Comparison of ENCODE assay signal across 8 mouse cellular contexts in the genomic region with DNA sequence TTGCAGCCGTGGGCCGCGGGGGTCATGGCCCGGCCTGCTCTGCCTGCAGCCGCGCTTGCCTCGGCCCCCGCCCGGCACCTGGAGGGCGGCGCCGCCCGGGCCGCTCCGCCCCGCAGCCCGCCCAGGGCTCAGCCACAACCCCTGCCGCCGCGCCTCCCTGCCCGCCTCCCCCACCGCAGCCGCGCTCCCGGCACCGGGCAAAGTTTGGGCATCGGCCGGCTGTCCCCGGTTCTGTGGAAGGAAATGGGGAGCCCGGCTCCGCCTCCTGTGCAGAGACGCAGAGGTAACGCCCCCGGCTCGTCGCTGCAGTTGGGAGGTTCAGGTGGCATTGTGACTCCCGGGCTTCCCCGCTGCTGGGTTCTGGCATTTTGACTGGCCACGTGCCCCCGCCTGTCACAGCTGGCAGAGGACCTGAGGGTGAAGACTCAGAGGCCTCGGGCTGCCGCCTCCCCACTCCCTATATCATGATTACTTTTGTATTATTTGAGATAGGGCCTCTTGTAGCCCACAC. TPM values are rescaled to one million over a fixed set of nuclear protein-coding genes. Genes with fewer than 3 reads are reported as not detected.
DNase-seq lines count a peak whose midpoint lies in the region; ATAC-seq and TF ChIP-seq lines count a peak whose summit lies in the region.

No protein-coding gene starts in this region.

- H3K27me3 ChIP-seq in cerebellum, adult 2 months (ENCODE audit: control insufficient read depth, insufficient read depth, low read length): no peaks in the 10 kb centered on the region
- H3K27me3 ChIP-seq in hindbrain, embryonic 15.5 days: 0 out of 2 replicates have a peak, but pooled peaks cover 4% of the 10 kb centered on the region
- H3K27me3 ChIP-seq in limb, embryonic 11.5 days (ENCODE audit: control insufficient read depth, insufficient read depth, low read length): peaks cover 13% of the 10 kb centered on the region; the same call in 1 of the 2 replicates
- H3K27me3 ChIP-seq in midbrain, embryonic 11.5 days (ENCODE audit: control insufficient read depth, insufficient read depth, low read length): peaks cover 25% of the 10 kb centered on the region

- no peaks in the 10 kb centered on the region for H3K4me1 ChIP-seq in cerebellum, adult 2 months (ENCODE audit: control insufficient read depth, insufficient read depth, low read length)
- peaks cover 3% of the 10 kb centered on the region; the same call in 1 of the 2 replicates for H3K4me1 ChIP-seq in bone marrow macrophage, adult 2 months (ENCODE audit: control insufficient read depth, insufficient read depth, low read length)
- peaks cover 18% of the 10 kb centered on the region for H3K4me1 ChIP-seq in hindbrain, embryonic 15.5 days (replicated peaks)
- peaks cover 10% of the 10 kb centered on the region for H3K4me1 ChIP-seq in limb, embryonic 11.5 days (ENCODE audit: control insufficient read depth, insufficient read depth, low read length)
- H3K4me1 ChIP-seq in midbrain, embryonic 11.5 days (ENCODE audit: control insufficient read depth, insufficient read depth, low read length): peaks cover 10% of the 10 kb centered on the region

- WGBS in cerebellum, adult 2 months: 2% methylated on average over 42 of the region's 42 CpGs
- under 1% methylated on average over 42 of the region's 42 CpGs for WGBS in hindbrain, embryonic 15.5 days
- under 1% methylated on average over 38 of the region's 42 CpGs for WGBS in limb, embryonic 11.5 days
- under 1% methylated on average over 30 of the region's 42 CpGs for WGBS in midbrain, embryonic 11.5 days

- no peaks in the 10 kb centered on the region for H3K9me3 ChIP-seq in hindbrain, embryonic 15.5 days
- H3K9me3 ChIP-seq in limb, embryonic 11.5 days (ENCODE audit: control insufficient read depth, low read length): no peaks in the 10 kb centered on the region
- H3K9me3 ChIP-seq in midbrain, embryonic 11.5 days (ENCODE audit: control insufficient read depth, low read length): no peaks in the 10 kb centered on the region

- H3K27ac ChIP-seq in cerebellum, adult 2 months (ENCODE audit: insufficient read depth, low read length): no peak overlapping the region
- no peak overlapping the region for H3K27ac ChIP-seq in bone marrow macrophage, adult 2 months (ENCODE audit: insufficient read depth, low read depth, low read length)
- H3K27ac ChIP-seq in hindbrain, embryonic 15.5 days (replicated peaks): no peak overlapping the region
- no peak overlapping the region for H3K27ac ChIP-seq in limb, embryonic 11.5 days (replicated peaks; ENCODE audit: low read depth, low read length)
- no peak overlapping the region for H3K27ac ChIP-seq in midbrain, embryonic 11.5 days (ENCODE audit: low read depth, low read length)

- TF ChIP-seq CTCF in cerebellum, adult 2 months (IDR thresholded peaks at IDR 0.05; ENCODE audit: borderline replicate concordance, insufficient read depth, low read depth, low read length): no peak
- TF ChIP-seq CTCF in bone marrow macrophage, adult 2 months (IDR thresholded peaks at IDR 0.05; ENCODE audit: low read depth, low read length): no peak

- DNase-seq in cerebellum, adult 2 months: peak; percentile 39 to 41
- DNase-seq in cerebellum, adult 9-11 months: no peak
- peak; percentile 56 for DNase-seq in gastrocnemius, adult 18-20 months (ENCODE audit: low spot score)
- peak; percentile 61 for DNase-seq in limb, embryonic 11.5 days (ENCODE audit: low spot score)
- no peak for DNase-seq in midbrain, embryonic 11.5 days (ENCODE audit: low spot score, missing footprints)
- DNase-seq in spleen, adult 18-20 months: peak; percentile 15 to 37

- H3K9ac ChIP-seq in hindbrain, embryonic 15.5 days: peak overlapping the region; percentile 61
- H3K9ac ChIP-seq in limb, embryonic 11.5 days (ENCODE audit: low read length): peak overlapping the region; percentile 61
- H3K9ac ChIP-seq in midbrain, embryonic 11.5 days (ENCODE audit: low read length): peak overlapping the region; percentile 64

- peak; percentile 29; the same call in 1 of the 2 replicates for ATAC-seq in hindbrain, embryonic 15.5 days (ENCODE audit: low FRiP score, low read depth)
- ATAC-seq in limb, embryonic 11.5 days (ENCODE audit: insufficient number of reproducible peaks, low FRiP score, low TSS enrichment, low read depth): 0 out of 2 replicates have a peak, but pooled peaks have one; percentile 23
- ATAC-seq in midbrain, embryonic 11.5 days (ENCODE audit: low FRiP score): peak; percentile 65

- no peaks in the 10 kb centered on the region for H3K36me3 ChIP-seq in hindbrain, embryonic 15.5 days
- no peaks in the 10 kb centered on the region for H3K36me3 ChIP-seq in limb, embryonic 11.5 days (ENCODE audit: control insufficient read depth, insufficient read depth, low read length)
- no peaks in the 10 kb centered on the region for H3K36me3 ChIP-seq in midbrain, embryonic 11.5 days (ENCODE audit: control insufficient read depth, insufficient read depth, low read length)

- H3K4me2 ChIP-seq in hindbrain, embryonic 15.5 days: peak overlapping the region; percentile 98
- peak overlapping the region; percentile 99 for H3K4me2 ChIP-seq in limb, embryonic 11.5 days (ENCODE audit: low read depth, severe bottlenecking)
- H3K4me2 ChIP-seq in midbrain, embryonic 11.5 days: peak overlapping the region; percentile 97

- H3K4me3 ChIP-seq in cerebellum, adult 2 months (replicated peaks; ENCODE audit: insufficient read depth, low read depth, low read length): peak overlapping the region; percentile 56
- peak overlapping the region; percentile 79 for H3K4me3 ChIP-seq in bone marrow macrophage, adult 2 months (ENCODE audit: insufficient read depth, low read length)
- peak overlapping the region; percentile 72 for H3K4me3 ChIP-seq in hindbrain, embryonic 15.5 days
- peak overlapping the region; percentile 64 for H3K4me3 ChIP-seq in limb, embryonic 11.5 days (ENCODE audit: low read depth, low read length)
- peak overlapping the region; percentile 47 for H3K4me3 ChIP-seq in midbrain, embryonic 11.5 days (ENCODE audit: low read depth, low read length)

- no peak for TF ChIP-seq POLR2A in cerebellum, adult 2 months (IDR thresholded peaks at IDR 0.05; ENCODE audit: borderline replicate concordance, insufficient read depth, low read length)
- TF ChIP-seq POLR2A in bone marrow macrophage, adult 2 months (IDR thresholded peaks at IDR 0.05; ENCODE audit: borderline replicate concordance, low read depth, low read length): no peak

RNA-seq across cellular contexts. Expression of a gene that starts 13.0 kb away (rescaled TPM):
- 8.1 and 8.2 TPM in 2 replicates for polyA plus RNA-seq in cerebellum, adult 2 months (2012; rRNA removed)
- polyA plus RNA-seq in bone marrow macrophage, adult 2 months (2012; ENCODE audit: insufficient read depth, insufficient read length, missing spikeins): 1.1 and 1.6 TPM in 2 replicates
- total RNA-seq in gastrocnemius, adult 18-20 months (2021): 1 to 10 TPM in 1 of 2 experiments, under 1 TPM in 1; 0.37 to 1.0 TPM
- 15.8 and 17.3 TPM in 2 replicates for polyA plus RNA-seq in hindbrain, embryonic 15.5 days (2015; fragmentation: Nextera tagmentation; extraction: Ambion mirVana)
- polyA plus RNA-seq in limb, embryonic 11.5 days (2014; fragmentation: Nextera tagmentation; extraction: Ambion mirVana): 4.7 and 6.2 TPM in 2 replicates
- 2.9 and 4.4 TPM in 2 replicates for polyA plus RNA-seq in midbrain, embryonic 11.5 days (2014; fragmentation: Nextera tagmentation; extraction: Ambion mirVana)

RNA-seq across cellular contexts. Expression of a gene that starts 33.5 kb away (rescaled TPM):
- 1.1 and 1.9 TPM in 2 replicates for polyA plus RNA-seq in cerebellum, adult 2 months (2012; rRNA removed)
- not detected in 2 replicates for polyA plus RNA-seq in bone marrow macrophage, adult 2 months (2012; ENCODE audit: insufficient read depth, insufficient read length, missing spikeins)
- not detected for total RNA-seq in gastrocnemius, adult 18-20 months (2021)
- 3.7 and 5.9 TPM in 2 replicates for polyA plus RNA-seq in hindbrain, embryonic 15.5 days (2015; fragmentation: Nextera tagmentation; extraction: Ambion mirVana)
- polyA plus RNA-seq in limb, embryonic 11.5 days (2014; fragmentation: Nextera tagmentation; extraction: Ambion mirVana): 1.7 and 2.1 TPM in 2 replicates
- polyA plus RNA-seq in midbrain, embryonic 11.5 days (2014; fragmentation: Nextera tagmentation; extraction: Ambion mirVana): 3.4 and 3.5 TPM in 2 replicates

RNA-seq across cellular contexts. Expression of a gene that starts 33.6 kb away (rescaled TPM):
- polyA plus RNA-seq in cerebellum, adult 2 months (2012; rRNA removed): 2,746 and 2,917 TPM in 2 replicates
- 607 and 651 TPM in 2 replicates for polyA plus RNA-seq in bone marrow macrophage, adult 2 months (2012; ENCODE audit: insufficient read depth, insufficient read length, missing spikeins)
- total RNA-seq in gastrocnemius, adult 18-20 months (2021): 1,000 to 10,000 TPM; 1,486 to 1,625 TPM
- polyA plus RNA-seq in hindbrain, embryonic 15.5 days (2015; fragmentation: Nextera tagmentation; extraction: Ambion mirVana): 1,171 and 1,185 TPM in 2 replicates
- polyA plus RNA-seq in limb, embryonic 11.5 days (2014; fragmentation: Nextera tagmentation; extraction: Ambion mirVana): 876 and 921 TPM in 2 replicates
- 937 and 953 TPM in 2 replicates for polyA plus RNA-seq in midbrain, embryonic 11.5 days (2014; fragmentation: Nextera tagmentation; extraction: Ambion mirVana)

RNA-seq across cellular contexts. Expression of a gene that starts 34.0 kb away (rescaled TPM):
- 65.3 and 67.5 TPM in 2 replicates for polyA plus RNA-seq in cerebellum, adult 2 months (2012; rRNA removed)
- 56.5 and 61.3 TPM in 2 replicates for polyA plus RNA-seq in bone marrow macrophage, adult 2 months (2012; ENCODE audit: insufficient read depth, insufficient read length, missing spikeins)
- total RNA-seq in gastrocnemius, adult 18-20 months (2021): 10 to 100 TPM; 19.6 to 21.0 TPM
- 114 and 124 TPM in 2 replicates for polyA plus RNA-seq in hindbrain, embryonic 15.5 days (2015; fragmentation: Nextera tagmentation; extraction: Ambion mirVana)
- polyA plus RNA-seq in limb, embryonic 11.5 days (2014; fragmentation: Nextera tagmentation; extraction: Ambion mirVana): 369 TPM in 2 replicates
- polyA plus RNA-seq in midbrain, embryonic 11.5 days (2014; fragmentation: Nextera tagmentation; extraction: Ambion mirVana): 292 and 306 TPM in 2 replicates

RNA-seq across cellular contexts. Expression of a gene that starts 45.3 kb away (rescaled TPM):
- polyA plus RNA-seq in cerebellum, adult 2 months (2012; rRNA removed): 2.1 and 2.5 TPM in 2 replicates
- 16.7 and 23.1 TPM in 2 replicates for polyA plus RNA-seq in bone marrow macrophage, adult 2 months (2012; ENCODE audit: insufficient read depth, insufficient read length, missing spikeins)
- under 1 TPM in 1 of 2 experiments, not detected in 1; 0.80 TPM for total RNA-seq in gastrocnemius, adult 18-20 months (2021)
- 19.0 and 24.9 TPM in 2 replicates for polyA plus RNA-seq in hindbrain, embryonic 15.5 days (2015; fragmentation: Nextera tagmentation; extraction: Ambion mirVana)
- 130 and 132 TPM in 2 replicates for polyA plus RNA-seq in limb, embryonic 11.5 days (2014; fragmentation: Nextera tagmentation; extraction: Ambion mirVana)
- 113 and 120 TPM in 2 replicates for polyA plus RNA-seq in midbrain, embryonic 11.5 days (2014; fragmentation: Nextera tagmentation; extraction: Ambion mirVana)

Comparison
In these comparisons a context has a peak if more than half of its experiments do, and no peak if none do; other contexts are left out.
1. DNase-seq: peak in cerebellum, adult 2 months (2 of 2), gastrocnemius, adult 18-20 months (single experiment), limb, embryonic 11.5 days (single experiment) and spleen, adult 18-20 months (2 of 2); none in cerebellum, adult 9-11 months (single experiment) and midbrain, embryonic 11.5 days (single experiment).
2. Peak in every context shown above with its lines, with median percentiles within 50 percentile points of each other: H3K4me3 ChIP-seq, ATAC-seq, H3K4me2 ChIP-seq and H3K9ac ChIP-seq.